Comparison of ENCODE assay signal across 17 mouse cellular contexts in the genomic region with DNA sequence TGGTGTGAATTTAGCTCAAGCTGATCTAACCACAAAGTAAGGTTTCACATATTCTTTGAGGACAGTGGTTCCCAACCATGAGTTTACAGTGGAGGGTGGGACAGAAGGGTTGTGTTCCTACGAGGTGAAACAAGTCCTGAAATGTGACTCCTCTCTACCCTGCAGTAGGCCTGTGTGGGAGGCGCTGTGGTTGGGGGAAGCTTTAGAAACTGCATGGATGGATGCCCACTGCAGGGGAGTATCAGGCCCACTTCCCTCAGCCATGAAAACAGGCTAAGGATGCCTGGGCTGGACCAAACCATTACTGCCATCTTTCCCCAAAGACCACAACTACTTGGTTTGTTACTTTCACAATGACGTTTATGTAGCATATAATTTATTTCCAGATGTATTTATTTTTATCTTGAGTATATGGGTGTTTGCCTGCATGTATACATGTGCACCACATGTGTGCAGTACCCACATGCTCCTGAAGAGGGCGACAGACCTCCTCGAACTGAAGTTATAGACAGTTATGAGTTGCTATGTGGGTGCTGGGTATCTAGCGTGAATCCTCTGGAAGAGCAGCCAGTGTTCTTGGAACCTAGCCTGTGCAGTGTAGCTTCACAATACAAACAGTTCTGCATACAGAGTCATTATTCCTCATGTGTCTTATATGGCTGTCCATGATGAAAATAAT. TPM values are rescaled to one million over a fixed set of nuclear protein-coding genes. Genes with fewer than 3 reads are reported as not detected.
DNase-seq lines count a peak whose midpoint lies in the region; ATAC-seq and TF ChIP-seq lines count a peak whose summit lies in the region.
"Had no signal": no experiment of that assay in that cellular context is flagged by ENCODE, and none has a peak within 500 bp of the region (broad histone marks: within the 10 kb centered on the region; RNA-seq: fewer than 3 reads in every experiment).

No protein-coding gene starts in this region.

- H3K36me3 ChIP-seq in forebrain, embryonic 15.5 days: no peaks in the 10 kb centered on the region
- H3K36me3 ChIP-seq in forebrain, embryonic 13.5 days (ENCODE audit: poor library complexity, severe bottlenecking): no peaks in the 10 kb centered on the region
- H3K36me3 ChIP-seq in kidney, postnatal 0 days (ENCODE audit: insufficient read depth, low read length): no peaks in the 10 kb centered on the region
- H3K36me3 ChIP-seq: embryonic facial prominence, embryonic 13.5 days; forebrain, embryonic 12.5 days; heart, embryonic 15.5 days had no signal

- no peaks in the 10 kb centered on the region for H3K27me3 ChIP-seq in forebrain, embryonic 15.5 days
- H3K27me3 ChIP-seq in forebrain, embryonic 13.5 days: no peaks in the 10 kb centered on the region
- H3K27me3 ChIP-seq in kidney, postnatal 0 days (ENCODE audit: insufficient read depth, low read length): no peaks in the 10 kb centered on the region
- H3K27me3 ChIP-seq: embryonic facial prominence, embryonic 13.5 days; forebrain, embryonic 12.5 days; heart, embryonic 15.5 days; Patski had no signal

- H3K9ac ChIP-seq in forebrain, embryonic 15.5 days (replicated peaks): no peak overlapping the region
- no peak overlapping the region for H3K9ac ChIP-seq in forebrain, embryonic 13.5 days
- no peak overlapping the region for H3K9ac ChIP-seq in kidney, postnatal 0 days (ENCODE audit: low read depth, low read length)
- H3K9ac ChIP-seq: embryonic facial prominence, embryonic 13.5 days; forebrain, embryonic 12.5 days; heart, embryonic 15.5 days had no signal

- 0 out of 2 replicates have a peak overlapping the region, but pooled peaks have one; percentile 9 for H3K27ac ChIP-seq in forebrain, embryonic 15.5 days (replicated peaks)
- no peak overlapping the region for H3K27ac ChIP-seq in forebrain, embryonic 13.5 days
- H3K27ac ChIP-seq in kidney, postnatal 0 days: no peak overlapping the region
- H3K27ac ChIP-seq in bone marrow, adult 2 months (ENCODE audit: control insufficient read depth, insufficient read depth, low read depth, low read length, poor library complexity): no peak overlapping the region
- H3K27ac ChIP-seq: embryonic facial prominence, embryonic 13.5 days; forebrain, embryonic 12.5 days; heart, embryonic 15.5 days had no signal

- TF ChIP-seq CTCF in kidney, postnatal 0 days (IDR thresholded peaks at IDR 0.05; ENCODE audit: low read depth): 0 out of 2 replicates have a peak, but pooled peaks have one; percentile 20
- TF ChIP-seq CTCF in bone marrow, adult 2 months (IDR thresholded peaks at IDR 0.05; ENCODE audit: control insufficient read depth, insufficient read depth, low read length): peak; percentile 27; the same call in 1 of the 2 replicates

- TF ChIP-seq POLR2A in bone marrow, adult 2 months (IDR thresholded peaks at IDR 0.05; ENCODE audit: borderline replicate concordance, control insufficient read depth, low read depth, low read length): no peak

- 86% methylated on average over 6 of the region's 6 CpGs for WGBS in forebrain, embryonic 15.5 days
- WGBS in forebrain, embryonic 13.5 days: 87% methylated on average over 6 of the region's 6 CpGs
- 65% methylated on average over 6 of the region's 6 CpGs for WGBS in kidney, postnatal 0 days
- WGBS in bone marrow, adult 2 months: 78% methylated on average over 6 of the region's 6 CpGs

- no peak overlapping the region for H3K4me3 ChIP-seq in forebrain, embryonic 15.5 days
- H3K4me3 ChIP-seq in forebrain, embryonic 13.5 days: no peak overlapping the region
- no peak overlapping the region for H3K4me3 ChIP-seq in kidney, postnatal 0 days (replicated peaks; ENCODE audit: low read depth, low read length)
- no peak overlapping the region for H3K4me3 ChIP-seq in bone marrow, adult 2 months (replicated peaks; ENCODE audit: control insufficient read depth, low read depth, low read length)
- H3K4me3 ChIP-seq: embryonic facial prominence, embryonic 13.5 days; forebrain, embryonic 12.5 days; heart, embryonic 15.5 days; megakaryocyte, embryonic 14.5 days had no signal

- no peak overlapping the region for H3K4me2 ChIP-seq in forebrain, embryonic 15.5 days (replicated peaks)
- H3K4me2 ChIP-seq in forebrain, embryonic 13.5 days: no peak overlapping the region
- H3K4me2 ChIP-seq in kidney, postnatal 0 days (ENCODE audit: low read length): no peak overlapping the region
- H3K4me2 ChIP-seq: embryonic facial prominence, embryonic 13.5 days; forebrain, embryonic 12.5 days; heart, embryonic 15.5 days had no signal

- peak; percentile 69 for DNase-seq in kidney, postnatal 0 days (ENCODE audit: low spot score)
- no peak for DNase-seq in kidney, postnatal 4 days
- DNase-seq in A20 (ENCODE audit: low read depth, low spot score): peak; percentile 22
- DNase-seq: adrenal gland, adult 8-10 months; gastrocnemius, postnatal 36 days; left cerebral cortex, postnatal 4 days; lung, adult 18-20 months had no signal

- H3K4me1 ChIP-seq in forebrain, embryonic 15.5 days: 0 out of 2 replicates have a peak, but pooled peaks cover 3% of the 10 kb centered on the region
- no peaks in the 10 kb centered on the region for H3K4me1 ChIP-seq in forebrain, embryonic 13.5 days
- H3K4me1 ChIP-seq in kidney, postnatal 0 days (replicated peaks; ENCODE audit: insufficient read depth, low read length): no peaks in the 10 kb centered on the region
- no peaks in the 10 kb centered on the region for H3K4me1 ChIP-seq in bone marrow, adult 2 months (ENCODE audit: control insufficient read depth, insufficient read depth, low read length)
- H3K4me1 ChIP-seq: embryonic facial prominence, embryonic 13.5 days; forebrain, embryonic 12.5 days; heart, embryonic 15.5 days had no signal

- H3K9me3 ChIP-seq in forebrain, embryonic 15.5 days: no peaks in the 10 kb centered on the region
- peaks cover 6% of the 10 kb centered on the region; the same call in 1 of the 2 replicates for H3K9me3 ChIP-seq in forebrain, embryonic 13.5 days (replicated peaks)
- no peaks in the 10 kb centered on the region for H3K9me3 ChIP-seq in kidney, postnatal 0 days (replicated peaks; ENCODE audit: low read length)
- H3K9me3 ChIP-seq: embryonic facial prominence, embryonic 13.5 days; heart, embryonic 15.5 days had no signal

- ATAC-seq in forebrain, embryonic 15.5 days (replicated peaks): no peak
- no peak for ATAC-seq in forebrain, embryonic 13.5 days
- ATAC-seq in kidney, postnatal 0 days (replicated peaks; ENCODE audit: low FRiP score, low read depth): peak; percentile 74
- ATAC-seq in monocyte, adult 5-6 weeks (replicated peaks; ENCODE audit: insufficient number of reproducible peaks, low FRiP score, low TSS enrichment, poor library complexity, severe bottlenecking): no peak
- no peak for ATAC-seq in inflammation-experienced regulatory T-cells, adult 6 months
- ATAC-seq: Patski had no signal

RNA-seq across cellular contexts. Expression of a gene that starts 42.9 kb away (rescaled TPM):
- polyA plus RNA-seq in forebrain, embryonic 15.5 days (2015; fragmentation: Nextera tagmentation; extraction: Ambion mirVana): 0.06 TPM in 1 of 2 replicates, not detected in the other
- not detected in 2 replicates for polyA plus RNA-seq in forebrain, embryonic 13.5 days (2015; fragmentation: Nextera tagmentation; extraction: Ambion mirVana)
- 0.08 TPM in 1 of 2 replicates, not detected in the other for polyA plus RNA-seq in kidney, postnatal 0 days (2015; fragmentation: Nextera tagmentation; extraction: Ambion mirVana)
- polyA plus RNA-seq in bone marrow, adult 2 months (2011; ENCODE audit: insufficient read depth, insufficient read length, low replicate concordance, missing spikeins): not detected in 2 replicates
- not detected in 3 replicates for total RNA-seq in monocyte, adult 5-6 weeks (2017)
- not detected for polyA plus RNA-seq in inflammation-experienced regulatory T-cells, adult 6 months (2017; shearing (Covaris generic))
- total RNA-seq: gastrocnemius, postnatal 36 days had no signal
- polyA plus RNA-seq: embryonic facial prominence, embryonic 13.5 days; forebrain, embryonic 12.5 days; heart, embryonic 15.5 days; Patski had no signal

Comparison
In these comparisons a context has a peak if more than half of its experiments do, and no peak if none do; other contexts are left out.
1. DNase-seq: peak in kidney, postnatal 0 days (single experiment) and A20 (single experiment); none in kidney, postnatal 4 days (0 of 2).